Mouse (Mus musculus): ENCODE measurements at regions not wholly inside any gene's neighbourhood (a gene's known extent, or its start where the extent isn't known, plus 50 kb on each side); places are given as distances from the start of the nearest gene placed in this dataset.

DNA sequence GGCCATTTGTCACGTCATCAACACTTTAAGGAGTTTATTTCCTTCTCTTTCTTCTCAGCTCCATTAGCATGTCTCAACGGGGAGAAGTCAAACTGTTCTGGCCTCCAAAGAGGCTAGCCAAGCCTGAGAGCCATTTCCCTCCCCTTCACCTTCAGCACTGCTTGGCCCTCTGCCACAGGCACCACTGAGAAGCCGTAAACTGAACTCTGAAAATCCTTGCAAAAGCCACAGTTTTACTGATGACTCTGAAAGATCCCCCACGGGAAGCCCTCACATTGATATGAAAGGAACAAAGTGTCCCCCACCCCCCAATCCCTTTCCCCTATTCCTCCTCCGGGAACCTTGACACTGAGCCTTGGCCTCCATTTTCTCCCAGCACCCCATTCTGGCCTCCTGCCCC, 188.1 kb upstream of the Arid1b start:
- TF ChIP-seq POLR2A (IDR thresholded peaks at IDR 0.05; ENCODE audit: insufficient read length, low read depth) (no peak), MAX (IDR thresholded peaks at IDR 0.05; ENCODE audit: low read depth) (no peak), CEBPB (IDR thresholded peaks at IDR 0.05; ENCODE audit: insufficient read depth, poor library complexity, severe bottlenecking) (no peak), REST (IDR thresholded peaks at IDR 0.05; ENCODE audit: insufficient read depth, insufficient read length) (no peak), SRF (IDR thresholded peaks at IDR 0.05; ENCODE audit: control insufficient read depth, insufficient read length, low read depth) (no peak), TCF3 (IDR thresholded peaks at IDR 0.05; ENCODE audit: insufficient read length, low read depth) (no peak), E2F4 (IDR thresholded peaks at IDR 0.05; ENCODE audit: insufficient read depth) (no peak), TCF12 (IDR thresholded peaks at IDR 0.05; ENCODE audit: insufficient read depth, poor library complexity, severe bottlenecking) (no peak), POLR2AphosphoS2 (IDR thresholded peaks at IDR 0.05; ENCODE audit: insufficient read length, low read depth) (no peak), MYOG (IDR thresholded peaks at IDR 0.05; ENCODE audit: control insufficient read depth in 1 of 3, insufficient read depth in 1 of 3, insufficient read length in 2 of 3, low read depth in 2 of 3) (no peak), MYOD1 (IDR thresholded peaks at IDR 0.05; ENCODE audit: control insufficient read depth in 1 of 3, insufficient read length in 2 of 3, low read depth in 2 of 3) (no peak), USF1 (IDR thresholded peaks at IDR 0.05; ENCODE audit: low read depth) (no peak)
- Histone ChIP-seq H3K27me3 (ENCODE audit: control insufficient read depth, insufficient read depth, insufficient read length) (peaks cover 6% of the 10 kb centered on the region), H3K4me3 (no peak overlapping the region), H3K36me3 (ENCODE audit: control insufficient read depth, insufficient read depth) (no peaks in the 10 kb centered on the region), H3K4me2 (ENCODE audit: low read depth) (no peak overlapping the region), H3K79me2 (ENCODE audit: control insufficient read depth, insufficient read depth) (no peaks in the 10 kb centered on the region), H3ac (ENCODE audit: control insufficient read depth, insufficient read length) (no peak overlapping the region)

DNA sequence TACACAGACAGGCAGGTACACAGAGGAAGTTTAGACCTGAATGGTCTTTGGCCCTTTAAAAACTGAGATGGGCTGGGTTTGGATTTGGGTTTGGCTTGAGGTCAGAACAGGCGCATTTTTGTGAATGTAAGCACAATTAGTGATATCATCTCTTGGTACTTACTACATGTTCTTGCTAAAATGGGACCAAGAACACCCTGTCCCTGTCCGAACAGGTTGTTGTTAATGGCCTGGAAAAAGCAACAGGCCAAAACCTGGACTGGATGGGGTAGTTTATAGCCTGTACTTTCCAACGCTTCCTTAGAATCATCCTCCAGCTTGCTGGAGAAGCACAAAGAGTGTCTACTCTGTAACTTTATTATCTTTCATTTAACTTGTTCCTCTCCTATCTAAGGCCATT, 185.2 kb upstream of the Arid1b start:
- Histone ChIP-seq H3K4me3 (no peak overlapping the region), H3K4me2 (ENCODE audit: low read depth) (no peak overlapping the region), H3K79me2 (ENCODE audit: control insufficient read depth, insufficient read depth) (no peaks in the 10 kb centered on the region), H3ac (ENCODE audit: control insufficient read depth, insufficient read length) (no peak overlapping the region), H3K27me3 (ENCODE audit: control insufficient read depth, insufficient read depth, insufficient read length) (no peaks in the 10 kb centered on the region), H3K36me3 (ENCODE audit: control insufficient read depth, insufficient read depth) (no peaks in the 10 kb centered on the region)
- TF ChIP-seq MYOD1 (IDR thresholded peaks at IDR 0.05; ENCODE audit: control insufficient read depth in 1 of 3, insufficient read length in 2 of 3, low read depth in 2 of 3) (no peak), MAX (IDR thresholded peaks at IDR 0.05; ENCODE audit: low read depth) (no peak), USF1 (IDR thresholded peaks at IDR 0.05; ENCODE audit: low read depth) (no peak), MYOG (IDR thresholded peaks at IDR 0.05; ENCODE audit: control insufficient read depth in 1 of 3, insufficient read depth in 1 of 3, insufficient read length in 2 of 3, low read depth in 2 of 3) (no peak), REST (IDR thresholded peaks at IDR 0.05; ENCODE audit: insufficient read depth, insufficient read length) (no peak), POLR2AphosphoS2 (IDR thresholded peaks at IDR 0.05; ENCODE audit: insufficient read length, low read depth) (no peak), CEBPB (IDR thresholded peaks at IDR 0.05; ENCODE audit: insufficient read depth, poor library complexity, severe bottlenecking) (no peak), TCF12 (IDR thresholded peaks at IDR 0.05; ENCODE audit: insufficient read depth, poor library complexity, severe bottlenecking) (no peak), SRF (IDR thresholded peaks at IDR 0.05; ENCODE audit: control insufficient read depth, insufficient read length, low read depth) (no peak), E2F4 (IDR thresholded peaks at IDR 0.05; ENCODE audit: insufficient read depth) (no peak), TCF3 (IDR thresholded peaks at IDR 0.05; ENCODE audit: insufficient read length, low read depth) (no peak), POLR2A (IDR thresholded peaks at IDR 0.05; ENCODE audit: insufficient read length, low read depth) (no peak)

DNA sequence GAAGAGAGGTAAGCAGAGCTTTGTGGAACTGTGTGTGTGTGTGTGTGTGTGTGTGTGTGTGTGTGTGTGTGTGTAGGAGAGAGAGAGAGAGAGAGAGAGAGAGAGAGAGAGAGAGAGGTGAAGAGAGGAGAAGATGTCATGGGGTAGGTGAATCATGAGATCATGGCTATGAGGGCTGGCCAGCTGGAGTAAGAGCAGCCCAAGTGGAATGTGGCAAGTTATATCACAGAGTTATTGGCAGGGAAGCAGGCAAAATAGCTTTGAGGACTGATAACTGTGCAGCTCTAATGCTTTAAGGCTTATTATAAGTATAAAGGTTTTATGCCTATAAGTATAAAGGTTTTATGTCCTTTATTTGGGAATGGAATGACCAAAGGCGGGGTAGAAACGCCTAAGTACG, 180.9 kb upstream of the Arid1b start:
- no peaks in the 10 kb centered on the region for H3K79me2 ChIP-seq (ENCODE audit: control insufficient read depth, insufficient read depth)
- no peaks in the 10 kb centered on the region for H3K36me3 ChIP-seq (ENCODE audit: control insufficient read depth, insufficient read depth)

DNA sequence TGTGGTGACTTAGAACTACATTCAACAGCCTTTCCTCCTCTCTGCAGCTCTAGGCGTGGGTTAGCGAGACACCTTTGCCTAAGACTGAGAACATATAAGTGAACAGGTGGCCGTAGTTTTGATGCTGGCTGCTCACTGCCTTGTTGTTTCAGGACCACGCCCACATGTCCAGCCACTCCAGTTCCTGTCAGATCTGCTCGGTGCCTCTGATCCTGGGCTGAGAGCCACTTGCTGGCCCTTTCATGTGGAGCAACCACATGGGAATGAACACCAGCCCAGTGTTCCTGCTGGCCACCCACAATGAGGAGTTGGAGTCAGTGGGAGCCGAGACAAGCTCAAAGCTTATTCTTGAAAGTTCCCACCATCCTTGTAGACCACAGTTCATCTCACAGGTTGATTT, 180.5 kb upstream of the Arid1b start:
- H3K27me3 ChIP-seq (ENCODE audit: control insufficient read depth, insufficient read depth, insufficient read length) = peaks cover 6% of the 10 kb centered on the region
- TF ChIP-seq USF1 (IDR thresholded peaks at IDR 0.05; ENCODE audit: low read depth) (no peak), POLR2A (IDR thresholded peaks at IDR 0.05; ENCODE audit: insufficient read length, low read depth) (no peak)
- no peaks in the 10 kb centered on the region for H3K79me2 ChIP-seq (ENCODE audit: control insufficient read depth, insufficient read depth)
- H3ac ChIP-seq (ENCODE audit: control insufficient read depth, insufficient read length) = no peak overlapping the region
- no peaks in the 10 kb centered on the region for H3K36me3 ChIP-seq (ENCODE audit: control insufficient read depth, insufficient read depth)
- no peak overlapping the region for H3K4me2 ChIP-seq (ENCODE audit: low read depth)
- H3K4me3 ChIP-seq = no peak overlapping the region

More for the DNA sequence above, 180.9 kb upstream of the Arid1b start:
- TF ChIP-seq USF1 (IDR thresholded peaks at IDR 0.05; ENCODE audit: low read depth) (no peak), TCF3 (IDR thresholded peaks at IDR 0.05; ENCODE audit: insufficient read length, low read depth) (no peak), REST (IDR thresholded peaks at IDR 0.05; ENCODE audit: insufficient read depth, insufficient read length) (no peak), POLR2AphosphoS2 (IDR thresholded peaks at IDR 0.05; ENCODE audit: insufficient read length, low read depth) (no peak), MYOD1 (IDR thresholded peaks at IDR 0.05; ENCODE audit: control insufficient read depth in 1 of 3, insufficient read length in 2 of 3, low read depth in 2 of 3) (no peak), SRF (IDR thresholded peaks at IDR 0.05; ENCODE audit: control insufficient read depth, insufficient read length, low read depth) (no peak), E2F4 (IDR thresholded peaks at IDR 0.05; ENCODE audit: insufficient read depth) (no peak), MYOG (IDR thresholded peaks at IDR 0.05; ENCODE audit: control insufficient read depth in 1 of 3, insufficient read depth in 1 of 3, insufficient read length in 2 of 3, low read depth in 2 of 3) (no peak), CEBPB (IDR thresholded peaks at IDR 0.05; ENCODE audit: insufficient read depth, poor library complexity, severe bottlenecking) (no peak), POLR2A (IDR thresholded peaks at IDR 0.05; ENCODE audit: insufficient read length, low read depth) (no peak), MAX (IDR thresholded peaks at IDR 0.05; ENCODE audit: low read depth) (no peak), TCF12 (IDR thresholded peaks at IDR 0.05; ENCODE audit: insufficient read depth, poor library complexity, severe bottlenecking) (no peak)
- Histone ChIP-seq H3ac (ENCODE audit: control insufficient read depth, insufficient read length) (no peak overlapping the region), H3K27me3 (ENCODE audit: control insufficient read depth, insufficient read depth, insufficient read length) (peaks cover 6% of the 10 kb centered on the region), H3K4me3 (no peak overlapping the region), H3K4me2 (ENCODE audit: low read depth) (no peak overlapping the region)

- Histone ChIP-seq H3K36me3 (ENCODE audit: control insufficient read depth, insufficient read depth) (no peaks in the 10 kb centered on the region), H3ac (ENCODE audit: control insufficient read depth, insufficient read length) (no peak overlapping the region), H3K27me3 (ENCODE audit: control insufficient read depth, insufficient read depth, insufficient read length) (no peaks in the 10 kb centered on the region), H3K79me2 (ENCODE audit: control insufficient read depth, insufficient read depth) (no peaks in the 10 kb centered on the region), H3K4me2 (ENCODE audit: low read depth) (no peak overlapping the region), H3K4me3 (no peak overlapping the region)
- no peak for TF ChIP-seq MYOG (IDR thresholded peaks at IDR 0.05; ENCODE audit: control insufficient read depth in 1 of 3, insufficient read depth in 1 of 3, insufficient read length in 2 of 3, low read depth in 2 of 3)
- no peak for TF ChIP-seq POLR2AphosphoS2 (IDR thresholded peaks at IDR 0.05; ENCODE audit: insufficient read length, low read depth)
- TF ChIP-seq SRF (IDR thresholded peaks at IDR 0.05; ENCODE audit: control insufficient read depth, insufficient read length, low read depth) = no peak
These were observed 168.8 kb upstream of the Arid1b start for GRCm38 (mm10) chr17:4825221-4825895.
